Mouse (Mus musculus) urinary bladder, adult 18-20 months (tissue): ENCODE measurements around the gene Rbmx2.

Source experiments
- DNase-seq, 2 experiments: peaks; one replicate each; pipeline ENCODE4 v3.0.0; 2022; ENCODE audit warnings: low spot score in 2 of 2, mixed read lengths in 2 of 2

Gene Rbmx2

DNA sequence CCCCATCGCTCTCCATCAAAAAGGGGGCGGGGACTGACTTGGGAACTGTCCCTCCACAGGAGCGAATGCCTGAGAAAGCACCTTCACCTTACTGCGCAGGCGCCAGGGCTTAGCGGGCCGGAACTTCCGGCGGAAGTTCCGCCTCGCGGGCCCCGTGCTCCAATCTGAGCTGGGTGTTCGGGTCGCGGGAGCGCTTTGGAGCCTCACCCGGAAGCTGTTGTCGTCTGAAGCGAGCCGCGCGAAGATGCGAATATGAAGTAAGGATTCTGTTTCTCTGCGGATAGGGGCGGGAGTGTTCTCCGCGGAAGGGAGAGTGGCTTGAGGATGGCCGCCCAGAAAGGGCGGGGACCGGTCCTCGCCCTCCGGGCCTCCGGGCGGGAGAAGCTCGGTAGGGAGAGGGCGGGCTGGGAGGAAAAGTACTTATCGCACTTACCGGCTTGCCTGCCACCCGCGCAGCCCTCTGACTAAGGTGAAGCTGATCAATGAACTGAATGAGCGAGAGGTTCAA lies at the start of gene Rbmx2:
Gene Rbmx2 (plus strand): TSS at position 141 of the 508 bp plus-strand sequence.
- DNase-seq: peak; percentile 60 to 79

DNA sequence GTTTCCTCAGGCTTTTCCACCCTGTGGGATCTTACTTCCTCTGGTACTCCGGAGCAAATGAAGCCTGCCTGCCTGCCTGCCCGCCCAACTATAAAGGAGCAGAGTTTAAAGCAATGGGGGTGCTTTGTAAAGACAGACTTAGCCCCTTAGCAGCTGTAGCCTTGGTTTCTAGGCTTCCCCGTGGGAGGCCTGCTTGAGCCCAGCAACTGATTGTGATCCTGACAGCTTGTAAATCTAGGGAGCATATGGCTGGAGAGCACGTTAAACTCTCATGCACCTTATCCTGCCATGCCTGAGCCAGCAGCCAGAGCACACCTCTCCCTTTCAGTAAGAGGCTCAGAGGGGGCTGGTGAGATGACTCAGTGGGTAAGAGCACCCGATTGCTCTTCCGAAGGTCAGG lies 28.0 kb upstream of the Rbmx2 start:
- DNase-seq: no peak

DNA sequence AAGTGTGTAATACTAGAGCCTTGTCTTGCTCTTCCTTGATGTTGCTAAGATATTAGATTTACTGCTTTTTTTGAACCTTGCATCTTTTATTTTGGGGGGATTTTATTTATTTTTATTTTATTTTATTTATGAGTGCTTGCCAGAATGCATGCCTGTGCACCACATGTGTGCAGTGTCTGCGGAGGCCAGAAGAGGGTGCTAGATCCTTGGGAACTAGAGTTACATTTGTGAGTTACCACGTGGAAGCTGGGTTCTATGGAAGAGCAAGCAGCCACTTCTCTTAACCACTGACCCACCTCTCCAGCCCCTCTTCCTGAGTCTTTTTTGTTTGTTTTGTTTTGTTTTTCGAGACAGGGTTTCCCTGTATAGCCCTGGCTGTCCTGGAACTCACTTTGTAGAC lies 25.2 kb upstream of the Rbmx2 start:
- DNase-seq: no peak

DNA sequence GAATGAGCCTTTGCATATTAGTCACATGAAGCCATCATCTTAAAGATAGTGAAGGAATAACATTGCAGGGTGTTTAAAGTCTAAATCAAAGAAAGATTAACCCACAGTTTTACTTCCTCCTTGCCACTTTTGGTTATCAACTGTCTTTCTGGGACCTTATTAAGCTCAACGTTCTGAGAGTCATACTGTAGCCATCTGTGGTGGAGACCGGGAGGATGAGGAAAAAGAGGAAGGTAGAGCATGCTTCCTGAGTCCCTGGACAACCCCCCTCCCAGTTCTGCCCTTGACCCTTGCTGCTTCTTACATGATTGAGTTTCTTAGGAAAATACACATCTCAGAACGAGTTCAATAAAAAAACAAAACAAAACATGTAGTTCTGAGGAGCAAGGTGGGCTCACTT lies 23.1 kb upstream of the Rbmx2 start:
- DNase-seq: no peak

DNA sequence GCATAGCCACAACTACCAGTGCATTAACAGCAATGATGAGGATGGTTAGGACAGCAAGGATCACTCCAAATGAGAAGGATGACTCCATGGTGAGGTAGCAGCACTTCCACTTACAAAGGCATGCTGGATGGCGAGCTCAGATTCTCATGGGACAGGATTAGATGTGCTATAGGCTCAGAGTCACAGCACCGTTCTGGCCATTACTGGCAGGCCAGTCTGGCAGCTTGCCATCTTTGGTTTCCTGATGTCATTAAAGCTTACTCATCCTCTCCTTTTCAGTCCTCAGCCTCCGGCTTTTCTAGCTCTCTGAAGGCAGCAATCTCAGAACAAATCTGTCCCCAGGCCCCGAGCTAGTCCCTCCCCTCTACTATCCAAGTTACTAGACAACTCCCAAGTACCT lies 20.6 kb upstream of the Rbmx2 start, which contains the start of gene Gpr119:
Gene Gpr119 (minus strand): TSS at position 308 of the 400 bp plus-strand sequence.
- no peak for DNase-seq

DNA sequence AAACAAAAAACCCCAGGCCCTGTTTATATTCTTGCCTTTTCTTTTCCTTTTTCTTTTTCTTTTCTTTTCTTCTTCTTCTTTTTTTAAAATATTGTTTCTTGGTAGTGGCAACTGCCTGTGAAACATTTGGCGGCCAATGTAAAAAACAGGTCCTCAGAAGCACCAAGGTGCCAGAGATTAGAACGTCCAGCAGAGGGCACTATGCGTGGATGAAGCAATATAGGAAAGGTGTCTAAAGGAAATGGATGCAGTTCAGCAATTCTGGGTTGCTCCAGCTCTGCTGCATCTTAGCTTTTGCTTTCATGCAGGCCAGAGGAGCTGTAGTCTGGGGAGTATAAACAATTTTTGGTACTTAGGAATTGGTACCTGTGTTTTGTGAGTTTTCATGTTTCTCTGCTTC lies 11.4 kb upstream of the Rbmx2 start:
- DNase-seq: no peak

DNA sequence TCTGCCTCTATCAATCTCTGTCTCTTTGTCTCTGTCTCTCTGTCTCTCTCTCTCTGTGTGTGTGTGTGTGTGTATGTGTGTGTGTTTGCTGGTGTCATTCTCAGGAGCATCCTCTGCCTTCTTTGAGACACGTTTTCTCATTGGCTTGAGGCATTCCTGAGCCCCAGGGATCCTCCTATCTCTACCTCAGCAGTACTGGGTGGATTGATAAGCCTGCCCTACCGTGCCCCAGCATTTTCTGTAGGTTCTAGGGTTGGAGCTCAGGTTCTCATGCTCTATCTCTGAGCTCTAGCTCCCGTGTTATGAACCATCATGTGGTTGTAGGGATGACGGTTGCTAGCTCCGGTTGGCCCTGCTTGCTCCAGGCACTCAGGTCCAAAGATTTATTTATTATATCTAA lies 10.9 kb upstream of the Rbmx2 start:
- DNase-seq: no peak

DNA sequence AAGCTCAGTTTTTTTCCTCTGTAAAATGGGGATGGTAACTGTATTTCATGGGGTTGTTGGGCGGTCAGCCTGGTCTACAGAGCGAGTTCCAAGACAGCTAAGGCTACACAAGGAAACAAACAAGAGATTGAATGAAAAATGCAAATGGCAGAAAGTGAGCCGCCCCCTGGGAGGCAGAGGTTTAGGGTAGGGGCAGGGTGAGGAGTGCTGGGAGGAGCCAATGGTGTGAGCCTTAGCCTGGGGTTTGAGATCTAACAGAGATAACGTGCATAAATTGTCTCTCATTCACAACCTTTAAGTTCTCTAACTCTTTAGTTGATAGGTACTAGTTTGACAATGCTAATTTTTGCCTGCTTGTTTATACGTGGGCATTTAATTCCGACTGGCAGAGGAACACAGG lies 344 bp upstream of the Rbmx2 start:
- DNase-seq: no peak

DNA sequence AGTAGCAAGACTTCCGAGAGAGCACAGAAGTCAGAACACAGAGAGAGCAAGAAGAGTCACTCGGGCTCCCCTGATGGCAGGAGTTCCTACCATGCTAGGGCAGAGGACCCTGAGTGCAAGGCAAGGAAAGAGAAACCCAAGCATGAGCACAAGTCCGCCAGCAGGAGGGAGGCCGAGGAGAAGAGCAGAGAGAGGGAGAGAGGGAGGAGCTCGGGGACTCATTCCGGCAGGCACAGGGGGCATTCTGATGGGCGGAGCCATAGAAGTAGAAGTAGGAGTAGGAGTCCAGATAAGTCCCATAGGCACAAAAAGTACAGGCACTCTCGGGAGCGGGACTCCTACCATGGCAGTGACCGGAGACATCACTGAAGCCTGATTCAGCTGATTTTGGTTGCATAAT lies 14.9 kb downstream of the Rbmx2 start:
- no peak for DNase-seq

DNA sequence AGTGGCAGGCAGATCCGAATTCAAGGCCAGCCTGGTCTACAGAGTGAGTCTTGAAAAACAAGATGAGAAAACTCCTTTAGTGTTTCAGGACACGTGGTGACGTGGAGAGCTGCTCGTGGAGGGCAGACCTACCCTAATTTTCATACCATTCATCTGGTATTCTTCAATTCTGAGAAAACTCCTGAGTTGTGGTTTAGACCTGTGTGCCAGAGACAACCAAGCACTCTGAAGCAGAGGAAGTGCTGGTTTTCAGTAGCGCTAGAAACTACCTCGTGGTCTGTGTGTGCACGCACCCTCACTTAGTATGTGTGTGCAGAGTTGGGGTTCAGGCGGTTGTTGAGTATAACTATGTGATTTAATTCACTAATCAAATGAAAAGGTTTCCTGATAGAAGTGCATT lies 18.0 kb downstream of the Rbmx2 start:
- no peak for DNase-seq

DNA sequence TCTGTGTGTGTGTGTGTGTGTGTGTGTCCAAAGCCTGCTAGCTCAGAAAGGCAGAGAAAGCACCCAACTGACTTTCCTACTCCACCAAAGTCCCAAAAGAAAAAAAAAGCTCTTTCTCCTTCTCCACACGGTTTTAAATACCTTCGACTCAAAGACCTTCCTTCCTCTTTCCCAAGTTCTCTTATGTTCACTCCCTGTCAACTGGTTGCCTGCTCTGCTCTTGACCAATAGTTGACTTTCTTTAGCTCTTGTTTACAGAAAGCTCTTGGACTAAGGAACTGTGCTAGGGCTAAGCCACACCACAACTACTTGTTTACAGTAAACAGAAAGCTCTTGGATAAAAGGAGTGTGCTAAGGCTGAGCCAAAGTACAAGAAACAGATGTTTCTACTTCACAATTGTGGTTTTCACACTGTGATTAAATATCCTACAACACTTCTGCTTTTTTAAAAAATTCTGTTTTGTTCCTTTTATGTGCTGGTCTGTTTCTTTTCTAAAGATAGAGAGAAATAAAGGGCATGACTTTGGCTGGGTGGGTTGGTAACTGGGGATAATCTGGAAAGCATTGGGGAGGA lies 60.0 kb downstream of the Rbmx2 start:
- DNase-seq: no peak
